Mouse (Mus musculus) embryonic facial prominence, embryonic 15.5 days (tissue): ENCODE data around the gene Sptbn4. TPM values are rescaled to one million over a fixed set of nuclear protein-coding genes. Genes with fewer than 3 reads are reported as not detected.

Experiments used
- ATAC-seq: fragments of 200-750 bp; cut with Nextera tagmentation; 2 replicates; pipeline ENCODE4 v1.8.0; 2017; ENCODE audit warnings: low read depth, moderate TSS enrichment; ENCODE audit not compliant: insufficient number of reproducible peaks, low FRiP score, low TSS enrichment
- H3K27ac ChIP-seq: fragments of 300-500 bp; sonication (generic); replicated peaks from 2 replicates; pipeline ENCODE4 v1.5.1; 2015; ENCODE audit warnings: mild to moderate bottlenecking, inconsistent platforms
- H3K27me3 ChIP-seq: fragments of 300-500 bp; sonication (generic); 2 replicates; pipeline ENCODE4 v1.6.1; 2015; ENCODE audit warnings: inconsistent platforms
- H3K36me3 ChIP-seq: fragments of 300-500 bp; sonication (generic); 2 replicates; pipeline ENCODE4 v1.6.1; 2015; ENCODE audit warnings: mild to moderate bottlenecking, inconsistent platforms
- H3K4me1 ChIP-seq: fragments of 300-500 bp; sonication (generic); 2 replicates; pipeline ENCODE4 v1.6.1; 2015; ENCODE audit warnings: inconsistent platforms
- H3K4me2 ChIP-seq: fragments of 300-500 bp; sonication (generic); replicated peaks from 2 replicates; pipeline ENCODE4 v1.6.1; 2015; ENCODE audit warnings: mild to moderate bottlenecking, inconsistent platforms
- H3K4me3 ChIP-seq: fragments of 300-500 bp; sonication (generic); replicated peaks from 2 replicates; pipeline ENCODE4 v1.5.1; 2015; ENCODE audit warnings: mild to moderate bottlenecking, inconsistent platforms
- H3K9ac ChIP-seq: fragments of 300-500 bp; sonication (generic); 2 replicates; pipeline ENCODE4 v1.6.1; 2015; ENCODE audit warnings: inconsistent platforms
- H3K9me3 ChIP-seq: fragments of 300-500 bp; sonication (generic); replicated peaks from 2 replicates; pipeline ENCODE4 v1.6.1; 2016; ENCODE audit warnings: inconsistent platforms
- WGBS: fragments of 180-500 bp; shearing (Covaris S2); methylation state at CpG from one replicate; pipeline ENCODE4 v1.1.7; 2015; 5-methylcytosine and 5-hydroxymethylcytosine counted together
- polyA plus RNA-seq: library from polyadenylated mRNA; unstranded; fragments of >200 nt; fragmentation: Nextera tagmentation; extraction: Ambion mirVana; gene quantifications from 2 replicates; pipeline ENCODE4 v1.2.1, GENCODE M21; 2015

Sptbn4 gene
- polyA plus RNA-seq, 1 experiment from 2014 or later = 0.85 TPM

DNA sequence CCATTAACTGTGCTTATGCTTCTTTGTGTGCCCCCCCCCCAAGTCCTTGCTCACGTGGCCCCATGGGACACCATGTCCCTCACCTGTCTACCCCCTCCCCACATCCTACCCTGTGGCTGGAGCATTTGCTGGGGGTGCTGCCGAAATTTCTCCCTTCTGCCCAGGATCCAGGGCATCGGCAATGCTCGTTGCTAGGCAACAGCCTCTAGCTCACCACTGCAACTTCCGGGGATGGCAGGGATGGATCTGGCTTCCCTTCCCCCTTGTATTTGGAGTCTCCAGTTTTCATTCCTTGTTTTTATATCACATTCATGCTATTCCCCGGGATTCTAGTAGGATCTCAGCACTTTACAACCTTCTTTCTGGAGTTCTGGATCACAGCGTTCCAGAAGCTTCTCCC, 108.0 kb downstream of the Sptbn4 start:
- ATAC-seq = no peak
- H3K27me3 ChIP-seq = peaks cover 22% of the 10 kb centered on the region
- peaks cover 33% of the 10 kb centered on the region for H3K4me1 ChIP-seq
- no peaks in the 10 kb centered on the region for H3K9me3 ChIP-seq
- no peak overlapping the region for H3K27ac ChIP-seq
- peaks cover 14% of the 10 kb centered on the region for H3K36me3 ChIP-seq
- no peak overlapping the region for H3K4me2 ChIP-seq
- 35% methylated on average over 7 of the region's 7 CpGs for WGBS
- no peak overlapping the region for H3K9ac ChIP-seq
- H3K4me3 ChIP-seq = no peak overlapping the region

DNA sequence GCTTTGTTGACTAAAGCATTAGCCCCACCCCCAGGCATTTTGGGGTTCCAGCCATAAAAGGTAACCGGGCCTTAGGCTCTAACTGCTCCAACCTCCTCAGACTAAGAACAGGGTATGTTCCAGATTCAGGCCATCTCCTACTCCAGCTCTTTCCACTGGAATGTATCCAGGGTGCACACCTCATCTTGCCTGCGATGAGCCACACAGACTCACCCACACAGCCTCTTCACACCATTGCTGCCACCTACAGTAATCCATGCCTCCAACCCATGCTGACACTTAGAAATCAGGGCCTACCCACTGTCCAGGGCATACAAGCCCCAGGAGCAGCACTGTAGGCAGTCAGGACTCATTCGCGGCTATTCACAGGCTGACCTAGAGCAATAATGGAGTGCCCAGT, 108.4 kb downstream of the Sptbn4 start:
- Histone ChIP-seq H3K27ac (no peak overlapping the region), H3K27me3 (peaks cover 26% of the 10 kb centered on the region), H3K9me3 (no peaks in the 10 kb centered on the region), H3K4me1 (peaks cover 37% of the 10 kb centered on the region), H3K4me3 (no peak overlapping the region), H3K4me2 (no peak overlapping the region), H3K36me3 (peaks cover 11% of the 10 kb centered on the region; the same call in 1 of the 2 replicates), H3K9ac (no peak overlapping the region)
- no peak for ATAC-seq
- WGBS = 76% methylated on average over 4 of the region's 4 CpGs

DNA sequence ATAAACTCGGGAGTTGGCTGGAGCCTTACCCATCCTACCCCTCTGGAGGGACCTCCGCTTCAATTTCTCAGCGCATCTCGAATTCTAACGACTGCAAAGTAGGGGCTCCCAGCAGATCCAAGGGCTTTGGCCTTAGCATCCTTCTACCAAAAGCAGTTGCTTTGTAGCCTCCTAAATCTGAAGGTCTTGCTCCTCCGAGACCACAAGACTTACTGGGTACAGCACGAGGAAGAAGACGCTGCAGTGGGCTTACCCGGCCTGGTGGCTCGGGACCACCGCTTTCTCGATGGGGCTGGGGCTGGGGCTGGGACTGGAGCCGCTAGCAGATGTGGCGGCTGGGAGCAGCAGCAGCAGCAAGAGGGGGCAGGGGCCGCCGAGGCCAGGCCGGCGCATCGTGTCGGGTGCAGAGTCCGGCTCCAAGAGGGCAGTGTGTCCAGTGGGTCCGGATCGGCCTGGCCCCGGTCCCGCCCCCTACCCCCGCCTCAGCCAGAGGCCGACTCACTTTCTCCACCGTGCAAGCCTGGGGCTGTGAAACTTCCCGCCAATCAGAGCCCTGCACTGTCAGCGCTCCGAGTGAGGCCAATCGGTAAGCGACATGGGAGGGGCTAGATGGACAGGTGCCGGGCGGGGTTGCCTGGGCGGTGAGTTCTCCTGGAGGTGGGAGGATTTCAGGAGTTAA, 110.2 kb downstream of the Sptbn4 start, which contains the start of gene Ltbp4:
TSS of gene Ltbp4 (minus strand) at position 518 of the 679 bp plus-strand sequence.
- 1% methylated on average over 34 of the region's 36 CpGs for WGBS
- no peak for ATAC-seq
- Histone ChIP-seq H3K4me3 (peak within 1 kb of the TSS; percentile 49), H3K36me3 (peaks cover 7% of the 10 kb centered on the region; the same call in 1 of the 2 replicates), H3K9ac (peak within 1 kb of the TSS; percentile 24; the same call in 1 of the 2 replicates), H3K4me2 (peak within 1 kb of the TSS; percentile 78), H3K27me3 (peaks cover 31% of the 10 kb centered on the region), H3K27ac (no peak within 1 kb of the TSS), H3K4me1 (peaks cover 55% of the 10 kb centered on the region), H3K9me3 (no peaks in the 10 kb centered on the region)

DNA sequence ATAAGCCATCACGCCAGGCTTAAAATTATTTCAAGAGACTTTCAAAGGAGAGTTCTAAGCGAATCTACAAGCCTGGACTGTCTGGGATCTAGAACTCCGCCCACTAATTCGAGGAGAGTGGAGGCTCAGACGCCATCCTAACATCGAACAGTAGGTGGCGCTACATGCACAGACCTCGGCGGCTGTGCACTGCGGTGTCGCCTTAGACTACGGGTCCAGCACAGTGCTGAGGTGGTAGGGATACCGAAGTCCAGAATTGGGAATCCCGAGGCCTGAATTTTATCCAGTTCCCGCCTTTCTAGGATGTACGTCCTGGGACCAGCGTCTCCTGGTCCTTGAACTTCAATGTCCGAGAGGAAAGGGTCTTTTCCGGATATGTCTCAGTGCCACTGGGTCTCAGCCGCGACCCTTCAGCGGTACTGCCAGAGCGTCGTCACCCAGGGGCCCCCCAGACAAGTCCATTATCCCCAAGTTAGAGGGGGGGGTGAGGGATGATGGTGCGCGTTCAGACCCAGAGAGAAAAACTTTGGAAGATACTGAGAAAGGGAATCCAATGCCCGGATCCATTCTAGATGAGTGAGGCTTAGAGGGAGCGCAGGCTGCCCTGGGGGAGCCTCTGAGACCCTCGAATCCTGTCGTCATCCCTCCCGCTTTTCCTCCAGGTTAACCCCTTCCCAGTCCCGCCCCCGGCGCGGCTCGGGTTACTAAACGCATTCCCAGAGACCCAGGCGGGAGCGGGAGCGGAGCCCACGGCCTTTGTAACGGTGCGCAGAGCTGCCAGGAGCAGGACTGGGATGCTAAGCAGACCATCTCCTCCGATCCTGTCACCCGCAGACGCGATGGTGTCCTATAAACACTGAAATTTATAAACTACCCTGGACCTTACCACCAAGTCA, 111.3 kb downstream of the Sptbn4 start:
- Histone ChIP-seq H3K9ac (peak overlapping the region; percentile 28; the same call in 1 of the 2 replicates), H3K27ac (peak overlapping the region; percentile 55), H3K36me3 (no peaks in the 10 kb centered on the region), H3K9me3 (no peaks in the 10 kb centered on the region), H3K4me3 (peak overlapping the region; percentile 49), H3K27me3 (peaks cover 31% of the 10 kb centered on the region), H3K4me2 (peak overlapping the region; percentile 78), H3K4me1 (peaks cover 66% of the 10 kb centered on the region)
- under 1% methylated on average over 47 of the region's 47 CpGs for WGBS
- ATAC-seq = peak; percentile 81

DNA sequence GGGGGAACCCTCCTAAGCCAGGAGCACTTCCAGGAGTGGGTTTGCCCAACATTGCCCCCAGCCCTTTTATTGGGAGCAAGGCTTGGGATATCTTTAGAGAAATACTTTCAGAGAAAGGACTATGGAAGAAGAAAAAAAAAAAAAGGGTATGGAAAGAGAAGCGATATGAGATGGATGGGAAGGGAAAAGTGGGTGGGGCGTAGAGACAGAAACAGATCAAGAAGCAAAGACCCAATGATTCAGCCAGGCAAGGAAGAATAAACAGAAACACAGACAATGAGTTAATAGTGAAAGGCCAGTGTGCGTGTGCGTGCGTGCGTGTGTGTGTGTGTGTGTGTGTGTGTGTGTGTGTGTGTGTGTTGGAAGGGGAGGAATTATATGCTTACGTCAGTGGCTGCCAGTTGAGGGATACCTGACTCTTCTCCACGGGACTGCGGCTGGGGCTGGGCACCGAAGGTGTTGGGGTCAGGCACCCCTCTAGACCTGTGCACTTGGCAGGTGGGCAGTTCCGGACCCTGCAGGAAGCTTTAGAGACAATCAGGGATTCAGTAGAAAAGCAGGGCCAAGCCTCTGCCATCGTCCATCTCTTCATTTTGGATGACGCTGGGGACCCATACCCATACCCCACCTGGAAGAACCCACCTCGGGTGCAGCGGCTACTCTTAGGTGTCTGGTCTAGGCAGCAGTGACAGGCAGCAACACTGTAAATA, 112.3 kb downstream of the Sptbn4 start:
- ATAC-seq = no peak
- Histone ChIP-seq H3K4me3 (peak overlapping the region; percentile 53; the same call in 1 of the 2 replicates), H3K27ac (no peak overlapping the region; the same call in 1 of the 2 replicates), H3K4me1 (peaks cover 76% of the 10 kb centered on the region), H3K27me3 (peaks cover 36% of the 10 kb centered on the region), H3K36me3 (no peaks in the 10 kb centered on the region), H3K9me3 (no peaks in the 10 kb centered on the region), H3K9ac (no peak overlapping the region), H3K4me2 (peak overlapping the region; percentile 90; the same call in 1 of the 2 replicates)
- 59% methylated on average over 15 of the region's 15 CpGs for WGBS

DNA sequence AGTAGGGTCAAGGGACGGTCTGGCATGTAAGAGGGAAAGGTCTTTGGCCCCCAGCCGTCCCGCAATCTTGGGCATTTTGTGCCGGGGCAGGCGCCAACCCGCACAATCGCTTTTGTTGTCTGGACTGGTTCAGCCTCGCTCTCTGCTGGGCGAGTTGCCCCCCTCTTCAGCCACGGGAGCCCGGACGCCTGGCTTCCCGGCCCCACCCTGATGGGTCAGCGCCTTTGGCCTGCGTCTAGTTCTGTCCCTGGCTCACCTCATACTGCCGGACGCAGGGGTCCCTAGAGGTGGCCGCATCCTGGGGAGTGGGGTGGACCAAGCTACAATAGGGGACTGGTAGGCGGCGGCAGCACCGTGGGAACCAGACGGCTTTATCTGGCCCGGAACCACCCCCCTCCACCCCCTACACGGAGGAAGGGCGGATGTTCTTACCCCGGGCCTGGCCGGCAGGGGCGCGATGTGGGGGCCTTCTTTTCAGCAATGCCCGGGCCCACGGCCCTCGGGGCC, 113.0 kb downstream of the Sptbn4 start:
- H3K36me3 ChIP-seq = no peaks in the 10 kb centered on the region
- WGBS = 6% methylated on average over 32 of the region's 32 CpGs
- peak overlapping the region; percentile 90 for H3K4me2 ChIP-seq
- peak overlapping the region; percentile 53 for H3K4me3 ChIP-seq
- no peak for ATAC-seq
- H3K27ac ChIP-seq = peak overlapping the region; percentile 48
- no peak overlapping the region for H3K9ac ChIP-seq
- H3K9me3 ChIP-seq = no peaks in the 10 kb centered on the region
- H3K27me3 ChIP-seq = peaks cover 40% of the 10 kb centered on the region
- peaks cover 83% of the 10 kb centered on the region for H3K4me1 ChIP-seq

DNA sequence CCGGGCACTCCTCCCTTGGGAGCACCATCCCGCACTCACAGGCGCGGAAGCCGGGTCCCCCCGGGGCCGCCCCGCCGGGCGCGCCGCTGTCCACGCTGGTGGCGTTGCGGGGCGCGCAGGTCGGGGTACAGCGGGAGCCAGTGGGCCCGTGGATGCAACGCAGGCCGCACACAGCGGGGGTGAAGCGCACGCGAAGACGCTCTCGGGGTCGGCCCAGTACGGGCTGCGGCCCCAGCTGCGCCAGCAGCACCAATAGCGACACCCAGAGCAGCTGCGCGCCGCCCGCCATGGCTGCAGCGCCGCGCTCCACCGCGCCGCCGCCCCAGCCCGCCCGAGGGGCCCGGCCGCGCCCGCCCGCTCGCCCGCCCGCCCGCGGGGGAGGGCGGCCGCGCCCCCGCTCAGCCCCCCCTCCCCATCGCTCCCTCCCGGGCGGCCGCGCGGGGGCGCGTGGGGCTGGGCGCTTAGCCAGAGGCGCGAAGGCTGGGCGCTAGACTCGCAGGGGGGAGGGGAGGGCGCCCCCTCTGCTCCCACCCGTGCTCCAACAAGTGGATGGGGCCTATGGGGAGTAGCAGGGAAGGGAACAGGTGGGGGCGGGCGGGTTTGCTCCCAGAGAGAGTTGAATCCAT, 114.1 kb downstream of the Sptbn4 start:
- no peak for ATAC-seq
- Histone ChIP-seq H3K9ac (peak overlapping the region; percentile 55), H3K9me3 (no peaks in the 10 kb centered on the region), H3K27ac (peak overlapping the region; percentile 87), H3K36me3 (no peaks in the 10 kb centered on the region), H3K4me3 (peak overlapping the region; percentile 53), H3K4me1 (peaks cover 93% of the 10 kb centered on the region), H3K27me3 (peaks cover 45% of the 10 kb centered on the region), H3K4me2 (peak overlapping the region; percentile 90)
- under 1% methylated on average over 39 of the region's 77 CpGs for WGBS

DNA sequence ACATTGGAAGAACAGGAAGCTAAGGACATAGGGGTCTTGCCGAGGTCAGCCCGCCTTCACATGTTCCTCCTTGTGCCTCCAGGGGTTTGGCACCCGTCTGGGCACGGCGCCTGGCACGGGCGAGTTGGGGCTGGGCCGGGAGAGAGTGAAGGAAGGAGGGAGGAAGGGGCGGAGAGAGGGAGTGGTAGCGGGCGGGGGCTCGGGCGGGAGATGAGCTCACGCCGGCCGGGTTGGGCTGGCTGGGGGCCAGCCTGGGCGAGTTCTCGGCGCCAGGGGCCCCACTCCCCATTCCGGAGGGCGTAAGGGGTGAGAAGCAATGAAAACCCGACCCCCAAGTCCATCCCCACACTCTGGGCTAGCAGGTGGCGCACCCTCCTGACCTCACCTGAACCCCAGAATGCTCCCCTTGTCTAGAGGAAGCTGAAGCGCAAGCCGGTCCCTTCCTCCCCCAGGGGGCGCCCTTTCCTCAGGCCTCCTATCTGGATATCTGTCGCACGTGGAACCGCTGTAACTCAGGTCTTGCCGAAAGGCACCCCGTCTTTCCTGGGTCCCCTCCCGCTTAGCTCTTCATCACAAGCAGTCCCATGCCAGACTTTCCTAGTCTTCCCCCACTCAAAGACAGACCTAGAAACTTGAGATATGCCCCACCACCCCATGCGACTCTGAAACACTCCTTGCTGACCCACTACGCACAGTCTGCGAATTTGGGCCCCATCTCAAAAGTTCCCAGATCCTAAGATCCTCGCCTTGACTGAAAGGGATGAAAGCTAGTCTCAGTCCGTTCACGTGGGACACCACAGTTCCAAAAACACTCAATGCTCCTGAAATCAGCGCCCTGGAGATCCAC, 114.9 kb downstream of the Sptbn4 start:
- Histone ChIP-seq H3K4me1 (peaks cover 89% of the 10 kb centered on the region), H3K4me2 (peak overlapping the region; percentile 90), H3K9ac (peak overlapping the region; percentile 55), H3K27ac (peak overlapping the region; percentile 87), H3K9me3 (no peaks in the 10 kb centered on the region), H3K36me3 (no peaks in the 10 kb centered on the region), H3K27me3 (peaks cover 48% of the 10 kb centered on the region), H3K4me3 (peak overlapping the region; percentile 53)
- WGBS = under 1% methylated on average over 36 of the region's 39 CpGs
- ATAC-seq = peak; percentile 4; the same call in 1 of the 2 replicates

DNA sequence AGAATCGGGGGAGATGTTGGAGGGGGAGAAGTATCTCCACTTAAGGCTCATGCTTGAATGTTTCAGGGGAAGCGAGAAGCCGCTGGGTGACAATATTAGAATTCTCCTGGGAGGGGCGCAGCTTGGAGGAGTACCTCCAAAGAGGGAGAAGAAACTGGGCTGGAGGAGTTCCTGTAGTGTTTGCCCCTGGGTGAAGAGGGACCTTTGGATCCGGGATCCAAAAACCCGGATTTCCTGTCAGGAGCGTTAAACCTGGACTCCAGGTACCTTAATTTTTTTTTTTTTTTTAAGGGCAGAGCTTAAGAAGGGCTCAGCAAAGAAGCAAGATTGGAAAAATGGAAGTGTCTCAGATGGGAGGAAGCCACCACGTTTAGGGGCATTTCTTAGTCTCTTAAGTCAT, 115.6 kb downstream of the Sptbn4 start:
- no peak overlapping the region for H3K9ac ChIP-seq
- peak overlapping the region; percentile 90 for H3K4me2 ChIP-seq
- H3K27me3 ChIP-seq = peaks cover 50% of the 10 kb centered on the region
- H3K9me3 ChIP-seq = no peaks in the 10 kb centered on the region
- H3K4me1 ChIP-seq = peaks cover 82% of the 10 kb centered on the region
- 3% methylated on average over 8 of the region's 8 CpGs for WGBS
- peak overlapping the region; percentile 53 for H3K4me3 ChIP-seq
- peak overlapping the region; percentile 87 for H3K27ac ChIP-seq
- H3K36me3 ChIP-seq = 0 out of 2 replicates have a peak, but pooled peaks cover 5% of the 10 kb centered on the region
- no peak for ATAC-seq

DNA sequence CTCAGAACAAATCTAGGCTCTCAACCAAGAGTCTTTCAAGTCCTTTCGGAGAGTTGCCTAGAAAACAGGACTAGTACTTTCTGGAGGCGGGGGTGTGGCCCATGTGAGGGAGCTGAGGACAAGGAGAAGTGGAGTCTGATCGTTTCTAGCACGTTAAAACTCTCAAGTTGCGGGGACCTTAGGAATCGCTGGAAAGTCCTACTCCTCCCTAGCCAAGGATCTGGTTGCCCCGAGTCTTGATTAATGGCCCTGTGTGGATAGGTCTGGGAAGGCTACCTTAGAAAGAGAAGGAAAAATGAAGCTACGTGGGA, 116.0 kb downstream of the Sptbn4 start:
- no peak for ATAC-seq
- Histone ChIP-seq H3K27ac (peak overlapping the region; percentile 87), H3K9me3 (no peaks in the 10 kb centered on the region), H3K27me3 (peaks cover 52% of the 10 kb centered on the region), H3K36me3 (0 out of 2 replicates have a peak, but pooled peaks cover 8% of the 10 kb centered on the region), H3K4me1 (peaks cover 80% of the 10 kb centered on the region), H3K4me2 (peak overlapping the region; percentile 90), H3K4me3 (peak overlapping the region; percentile 53), H3K9ac (0 out of 2 replicates have a peak overlapping the region, but pooled peaks have one; percentile 12)
- 2% methylated on average over 8 of the region's 8 CpGs for WGBS
